Mouse (Mus musculus) C2C12 (cell line): ENCODE results near the gene C330021F23Rik.

Experiments used
- CEBPB ChIP-seq: IDR thresholded peaks from one replicate; pipeline ENCODE4 v1.6.1; 2011; ENCODE audit warnings: low read depth, mild to moderate bottlenecking, control low read depth, moderate library complexity
- CTCF ChIP-seq: IDR thresholded peaks from one replicate; pipeline ENCODE4 v1.5.1; 2011; ENCODE audit not compliant: control insufficient read depth, insufficient read depth, insufficient read length
- FOSL1 ChIP-seq: IDR thresholded peaks from one replicate; pipeline ENCODE4 v1.8.0; 2011; ENCODE audit warnings: mild to moderate bottlenecking, low read length; ENCODE audit not compliant: poor library complexity, insufficient read depth, severe bottlenecking
- MAX ChIP-seq: IDR thresholded peaks from one replicate; pipeline ENCODE4 v1.6.1; 2011; ENCODE audit warnings: mild to moderate bottlenecking, control low read depth
- MYOD1 ChIP-seq: IDR thresholded peaks from one replicate; pipeline ENCODE4 v1.6.1; 2011; ENCODE audit warnings: low read depth; ENCODE audit not compliant: control insufficient read depth, insufficient read length
- MYOG ChIP-seq: IDR thresholded peaks from one replicate; pipeline ENCODE4 v1.6.1; 2011; ENCODE audit not compliant: control insufficient read depth, insufficient read length; ENCODE audit errors: extremely low read depth
- USF1 ChIP-seq: IDR thresholded peaks from one replicate; pipeline ENCODE4 v1.6.1; 2011; ENCODE audit warnings: low read depth, mild to moderate bottlenecking, control low read depth, moderate library complexity

GRCm38 (mm10) chr8:3531936-3532335 is 35.9 kb upstream of the C330021F23Rik start:
- TF ChIP-seq CTCF = no peak
- TF ChIP-seq USF1 = no peak
- no peak for TF ChIP-seq FOSL1
- no peak for TF ChIP-seq MAX
- TF ChIP-seq MYOD1 = no peak
- TF ChIP-seq MYOG = no peak
- no peak for TF ChIP-seq CEBPB
